Mouse (Mus musculus): ENCODE results near the gene Colgalt1. TPM values are rescaled to one million over a fixed set of nuclear protein-coding genes. Genes with fewer than 3 reads are reported as not detected.

Gene Colgalt1
- polyA plus RNA-seq, 1 experiment = 0.72 TPM

DNA sequence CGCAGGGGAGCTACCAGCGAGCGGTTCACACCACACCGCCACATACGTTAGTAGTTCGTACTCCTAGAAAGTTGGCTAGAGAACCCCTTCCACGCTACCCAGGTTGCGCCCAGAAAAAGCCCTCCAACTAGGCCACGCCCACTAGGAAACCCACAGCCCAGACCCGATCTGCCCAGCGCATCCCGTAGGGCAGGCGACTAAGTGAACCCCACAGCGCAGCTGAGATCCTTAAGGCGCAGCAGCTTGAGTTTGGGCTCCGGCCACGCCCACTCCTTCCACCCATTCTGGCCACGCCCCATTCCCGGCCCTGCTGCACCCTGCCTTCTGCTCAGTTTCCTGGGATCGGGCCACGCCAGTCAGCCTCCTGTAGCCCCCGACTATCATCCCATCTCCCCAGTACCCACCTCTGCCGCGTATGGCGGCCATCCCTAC is 19.0 kb downstream of the Colgalt1 start:
- H3K9me3 ChIP-seq (ENCODE audit: control insufficient read depth, low read length) = peaks cover 8% of the 10 kb centered on the region
- H3K4me3 ChIP-seq (replicated peaks) = peak overlapping the region; percentile 62
- H3K36me3 ChIP-seq (ENCODE audit: control insufficient read depth) = peaks cover 13% of the 10 kb centered on the region
- peaks cover 44% of the 10 kb centered on the region for H3K4me1 ChIP-seq (ENCODE audit: control insufficient read depth)
- peaks cover 62% of the 10 kb centered on the region for H3K27me3 ChIP-seq (ENCODE audit: control insufficient read depth)
- TF ChIP-seq GATA1 (IDR thresholded peaks at IDR 0.05; ENCODE audit: low read length) (no peak), TAL1 (IDR thresholded peaks at IDR 0.05; ENCODE audit: low read length) (no peak)

DNA sequence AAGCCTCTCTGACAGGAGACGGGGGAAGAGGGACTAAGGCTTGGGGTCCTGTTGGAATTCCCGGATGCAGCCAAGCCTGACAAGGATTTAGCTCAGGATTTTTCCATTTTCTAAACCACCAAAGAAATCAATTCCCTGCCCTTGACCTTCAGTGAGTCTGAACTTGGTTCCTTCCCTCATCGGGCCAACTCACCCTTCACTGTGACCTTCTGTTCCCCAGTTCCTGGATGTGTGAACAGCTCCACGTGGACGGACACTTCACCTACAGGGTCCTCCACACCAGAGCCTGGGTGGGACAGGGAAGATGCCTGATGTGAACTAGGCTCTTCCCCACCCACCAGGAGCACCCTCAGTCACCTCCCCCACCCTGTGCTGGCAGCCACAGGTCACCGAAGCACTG is 20.0 kb downstream of the Colgalt1 start:
- peaks cover 8% of the 10 kb centered on the region for H3K9me3 ChIP-seq (ENCODE audit: control insufficient read depth, low read length)
- H3K4me3 ChIP-seq (replicated peaks) = no peak overlapping the region
- peaks cover 72% of the 10 kb centered on the region for H3K27me3 ChIP-seq (ENCODE audit: control insufficient read depth)
- peaks cover 44% of the 10 kb centered on the region for H3K4me1 ChIP-seq (ENCODE audit: control insufficient read depth)
- H3K36me3 ChIP-seq (ENCODE audit: control insufficient read depth) = peaks cover 5% of the 10 kb centered on the region
- TF ChIP-seq TAL1 (IDR thresholded peaks at IDR 0.05; ENCODE audit: low read length) = no peak
- TF ChIP-seq GATA1 (IDR thresholded peaks at IDR 0.05; ENCODE audit: low read length) = no peak

DNA sequence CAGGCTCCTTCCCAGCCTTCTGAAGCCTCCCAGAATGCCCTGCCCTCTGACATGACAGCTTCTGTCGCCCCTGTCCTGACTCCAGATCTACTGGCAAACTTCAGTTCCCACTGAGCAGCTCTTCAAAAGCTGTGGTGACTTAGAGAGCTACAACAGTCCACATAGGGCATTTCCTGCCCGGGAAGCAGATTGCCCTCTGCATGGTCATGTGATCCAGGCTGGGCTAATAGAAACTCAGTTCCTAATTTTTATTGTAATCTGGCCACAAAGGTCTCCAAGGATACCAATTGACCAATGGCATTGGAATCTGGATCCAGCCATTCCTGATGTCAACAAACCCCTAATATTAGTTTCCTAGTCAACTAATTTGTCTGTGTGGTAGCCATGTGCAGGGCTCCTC is 21.1 kb downstream of the Colgalt1 start:
- Histone ChIP-seq H3K4me3 (replicated peaks) (no peak overlapping the region), H3K27me3 (ENCODE audit: control insufficient read depth) (peaks cover 80% of the 10 kb centered on the region), H3K4me1 (ENCODE audit: control insufficient read depth) (peaks cover 44% of the 10 kb centered on the region), H3K9me3 (ENCODE audit: control insufficient read depth, low read length) (peaks cover 8% of the 10 kb centered on the region), H3K36me3 (ENCODE audit: control insufficient read depth) (no peaks in the 10 kb centered on the region)
- TF ChIP-seq GATA1 (IDR thresholded peaks at IDR 0.05; ENCODE audit: low read length) (no peak), TAL1 (IDR thresholded peaks at IDR 0.05; ENCODE audit: low read length) (no peak)

DNA sequence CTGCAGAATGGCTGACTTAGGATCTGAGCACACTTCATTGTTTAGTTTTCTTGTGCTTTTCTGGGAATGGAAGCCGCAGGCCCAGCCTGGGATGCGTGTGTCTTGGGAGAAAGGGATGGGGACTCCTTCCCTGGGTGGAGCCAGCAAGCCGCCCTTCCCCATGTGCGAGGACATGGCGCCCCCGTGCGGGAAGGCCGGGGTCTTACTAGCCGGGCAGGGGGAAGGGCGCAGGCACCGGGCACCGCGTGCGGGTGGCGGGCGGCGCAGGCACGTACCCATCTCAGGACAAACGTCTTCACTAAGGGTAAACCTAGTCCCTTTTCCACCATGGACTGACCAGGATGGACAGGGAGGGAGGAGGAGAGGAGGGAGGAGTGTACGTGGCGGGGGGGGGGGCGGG is 22.4 kb downstream of the Colgalt1 start:
- Histone ChIP-seq H3K36me3 (ENCODE audit: control insufficient read depth) (no peaks in the 10 kb centered on the region), H3K9me3 (ENCODE audit: control insufficient read depth, low read length) (peaks cover 8% of the 10 kb centered on the region), H3K4me1 (ENCODE audit: control insufficient read depth) (peaks cover 42% of the 10 kb centered on the region), H3K27me3 (ENCODE audit: control insufficient read depth) (peaks cover 81% of the 10 kb centered on the region), H3K4me3 (replicated peaks) (no peak overlapping the region)
- no peak for TF ChIP-seq TAL1 (IDR thresholded peaks at IDR 0.05; ENCODE audit: low read length)
- TF ChIP-seq GATA1 (IDR thresholded peaks at IDR 0.05; ENCODE audit: low read length) = no peak

DNA sequence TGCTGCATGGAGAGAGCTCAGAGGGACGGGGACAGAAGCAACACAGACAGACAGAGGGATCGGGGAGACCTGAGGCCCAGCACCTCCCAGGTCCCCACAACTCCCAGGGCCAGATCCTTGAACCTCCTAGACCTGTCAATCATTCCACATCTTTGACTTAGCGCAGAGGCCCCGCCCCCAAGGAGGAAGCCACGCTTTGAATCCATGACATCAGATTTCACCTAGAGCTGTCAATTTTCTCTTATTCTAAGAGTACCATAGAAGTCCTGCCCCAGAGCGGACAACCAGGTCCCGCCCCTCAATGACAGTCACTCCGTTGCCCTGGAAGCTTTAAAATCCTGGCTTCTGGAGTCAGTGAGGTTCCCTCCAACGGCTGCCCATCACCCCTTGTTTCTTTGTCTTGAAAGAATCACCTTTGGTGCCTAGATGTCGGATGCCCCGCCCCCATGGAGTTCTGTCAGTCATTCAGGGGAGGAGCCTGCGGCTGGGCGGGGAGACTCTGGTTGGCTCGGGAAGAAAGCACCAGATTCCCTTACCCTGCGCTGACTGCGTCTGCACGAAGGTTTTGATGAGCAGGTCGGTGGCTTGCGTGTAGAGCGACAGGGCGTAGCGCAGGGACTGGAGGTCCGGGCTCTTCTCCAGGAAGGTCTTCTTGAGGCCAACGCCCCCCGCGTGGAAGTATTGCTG is 23.3 kb downstream of the Colgalt1 start:
- H3K36me3 ChIP-seq (ENCODE audit: control insufficient read depth) = no peaks in the 10 kb centered on the region
- H3K4me1 ChIP-seq (ENCODE audit: control insufficient read depth) = peaks cover 37% of the 10 kb centered on the region
- H3K27me3 ChIP-seq (ENCODE audit: control insufficient read depth) = peaks cover 73% of the 10 kb centered on the region
- H3K9me3 ChIP-seq (ENCODE audit: control insufficient read depth, low read length) = peaks cover 8% of the 10 kb centered on the region
- H3K4me3 ChIP-seq (replicated peaks) = no peak overlapping the region
- TF ChIP-seq TAL1 (IDR thresholded peaks at IDR 0.05; ENCODE audit: low read length) = no peak
- no peak for TF ChIP-seq GATA1 (IDR thresholded peaks at IDR 0.05; ENCODE audit: low read length)

DNA sequence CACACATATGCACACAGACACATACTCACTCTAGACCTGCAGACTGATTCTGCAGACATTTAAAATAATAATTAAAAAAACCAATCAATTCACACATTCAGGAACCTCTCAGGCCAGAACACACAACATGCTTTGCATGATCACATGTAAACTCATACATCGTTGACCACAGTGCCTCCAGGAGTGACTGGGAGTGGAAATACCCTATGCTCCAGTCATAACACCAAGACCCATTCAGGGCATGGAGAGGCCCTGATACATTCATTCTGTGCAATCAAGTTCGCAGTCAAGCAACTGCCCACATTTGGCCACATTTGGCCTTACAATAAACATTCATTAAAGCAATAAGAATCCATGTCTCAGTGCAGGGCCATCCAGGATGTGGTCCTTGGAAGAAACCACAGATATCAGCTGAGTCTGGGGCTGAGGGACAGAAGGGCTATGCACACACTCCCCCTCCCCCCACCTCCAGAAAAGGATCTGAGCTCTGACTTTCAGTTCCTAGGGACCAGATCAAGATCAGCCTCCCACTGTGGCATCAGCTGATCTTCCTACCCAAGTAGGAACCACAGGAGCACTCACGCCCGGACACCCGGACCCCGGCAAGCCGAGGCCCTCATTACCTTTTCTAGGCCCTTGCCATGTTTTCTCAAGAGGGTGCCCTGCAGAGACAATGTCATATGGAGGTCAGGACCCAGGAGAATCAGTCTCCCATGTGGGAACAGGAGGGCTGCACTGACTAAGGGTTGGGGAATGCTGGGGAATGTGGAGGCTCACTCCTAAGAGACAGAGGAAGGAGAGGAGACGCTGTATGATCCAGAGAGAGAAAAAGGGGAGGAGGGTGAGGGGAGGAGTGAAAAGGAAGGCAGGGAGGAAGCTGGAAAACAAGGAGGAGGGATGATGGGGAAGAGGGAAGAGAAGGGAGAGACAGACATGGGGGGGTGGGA is 26.6 kb downstream of the Colgalt1 start:
- Histone ChIP-seq H3K9me3 (ENCODE audit: control insufficient read depth, low read length) (no peaks in the 10 kb centered on the region; the same call in 1 of the 2 replicates), H3K4me3 (replicated peaks) (no peak overlapping the region), H3K4me1 (ENCODE audit: control insufficient read depth) (peaks cover 26% of the 10 kb centered on the region), H3K27me3 (ENCODE audit: control insufficient read depth) (peaks cover 45% of the 10 kb centered on the region), H3K36me3 (ENCODE audit: control insufficient read depth) (no peaks in the 10 kb centered on the region)
- TF ChIP-seq GATA1 (IDR thresholded peaks at IDR 0.05; ENCODE audit: low read length) (no peak), TAL1 (IDR thresholded peaks at IDR 0.05; ENCODE audit: low read length) (no peak)

DNA sequence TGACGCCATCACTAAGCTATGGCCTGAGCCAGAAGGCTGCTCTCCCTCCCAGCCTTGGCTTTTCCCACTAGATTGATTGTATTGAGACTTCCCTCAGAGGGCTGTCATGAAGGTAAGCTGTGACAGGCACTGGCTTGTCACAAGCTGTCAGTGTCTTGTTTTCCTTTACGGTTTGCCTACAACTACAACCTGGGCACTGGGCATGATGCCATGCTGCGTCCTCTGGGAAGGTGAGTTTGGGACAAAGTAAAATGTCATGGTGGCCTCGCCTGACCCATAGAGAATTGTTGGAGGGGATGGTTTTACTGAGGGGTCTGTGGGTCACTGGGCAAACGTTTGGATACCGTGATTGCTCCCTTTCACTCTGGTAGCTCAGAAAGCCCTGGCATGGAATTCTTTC is 27.5 kb downstream of the Colgalt1 start:
- Histone ChIP-seq H3K4me1 (ENCODE audit: control insufficient read depth) (peaks cover 18% of the 10 kb centered on the region), H3K9me3 (ENCODE audit: control insufficient read depth, low read length) (no peaks in the 10 kb centered on the region), H3K4me3 (replicated peaks) (no peak overlapping the region), H3K27me3 (ENCODE audit: control insufficient read depth) (peaks cover 36% of the 10 kb centered on the region), H3K36me3 (ENCODE audit: control insufficient read depth) (no peaks in the 10 kb centered on the region)
- no peak for TF ChIP-seq GATA1 (IDR thresholded peaks at IDR 0.05; ENCODE audit: low read length)
- TF ChIP-seq TAL1 (IDR thresholded peaks at IDR 0.05; ENCODE audit: low read length) = no peak

DNA sequence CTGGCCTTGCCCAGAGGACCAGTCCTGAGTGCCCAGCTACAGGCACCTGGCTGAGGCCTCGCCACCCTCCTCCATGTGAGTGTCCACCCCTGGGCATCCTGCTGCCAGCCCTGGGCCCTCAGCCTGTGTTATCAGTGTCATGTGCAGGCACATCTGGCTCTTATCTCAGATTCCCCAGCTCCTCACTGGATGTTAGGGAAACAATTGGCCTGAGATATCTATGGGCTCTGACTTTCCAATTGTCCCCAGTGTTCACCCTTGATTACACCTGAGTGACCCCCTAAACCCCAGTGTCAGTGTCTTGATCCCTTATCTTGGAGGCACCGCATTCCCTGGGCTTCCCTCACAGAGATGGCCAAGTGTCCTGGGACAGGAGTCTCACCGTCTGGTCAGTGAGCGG is 28.5 kb downstream of the Colgalt1 start:
- no peak for TF ChIP-seq GATA1 (IDR thresholded peaks at IDR 0.05; ENCODE audit: low read length)
- TF ChIP-seq TAL1 (IDR thresholded peaks at IDR 0.05; ENCODE audit: low read length) = no peak

DNA sequence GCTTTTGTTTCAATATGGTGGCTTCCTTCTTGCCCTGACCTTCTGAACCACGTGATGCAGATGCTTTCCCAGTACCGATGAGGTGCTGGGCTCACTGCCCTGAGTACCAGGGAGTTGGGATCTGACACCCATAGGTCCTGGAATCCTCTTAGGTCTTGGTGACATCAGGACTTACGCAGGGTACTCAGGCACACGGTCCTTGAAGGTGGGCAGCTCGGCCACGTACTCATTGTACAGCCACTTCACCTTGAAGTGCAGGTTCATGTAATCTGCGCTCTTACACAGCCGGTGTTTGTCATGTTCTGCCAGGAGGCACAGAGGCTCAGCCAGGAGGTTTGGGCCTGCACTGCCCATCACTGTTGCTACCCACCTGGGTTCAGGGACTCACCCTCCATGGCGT is 34.7 kb downstream of the Colgalt1 start:
- Histone ChIP-seq H3K36me3 (ENCODE audit: control insufficient read depth) (no peaks in the 10 kb centered on the region), H3K9me3 (ENCODE audit: control insufficient read depth, low read length) (no peaks in the 10 kb centered on the region), H3K4me1 (ENCODE audit: control insufficient read depth) (no peaks in the 10 kb centered on the region), H3K27me3 (ENCODE audit: control insufficient read depth) (0 out of 2 replicates have a peak, but pooled peaks cover 2% of the 10 kb centered on the region), H3K4me3 (replicated peaks) (no peak overlapping the region)
- no peak for TF ChIP-seq TAL1 (IDR thresholded peaks at IDR 0.05; ENCODE audit: low read length)

More for the DNA sequence above, 28.5 kb downstream of the Colgalt1 start:
- Histone ChIP-seq H3K4me1 (ENCODE audit: control insufficient read depth) (peaks cover 9% of the 10 kb centered on the region), H3K27me3 (ENCODE audit: control insufficient read depth) (peaks cover 26% of the 10 kb centered on the region), H3K9me3 (ENCODE audit: control insufficient read depth, low read length) (no peaks in the 10 kb centered on the region), H3K36me3 (ENCODE audit: control insufficient read depth) (no peaks in the 10 kb centered on the region), H3K4me3 (replicated peaks) (no peak overlapping the region)
